Mouse (Mus musculus) cerebellum, adult 9-11 months (tissue): ENCODE results near the gene Gabrb1.
A peak's percentile ranks its signal among the peaks of the same experiment; 100 is the strongest.

Source experiments
- DNase-seq: peaks from one replicate; pipeline ENCODE4 v3.0.0; 2022

Gene Gabrb1

GRCm38 (mm10) chr5:72167594-72168284, 509.8 kb downstream of the Gabrb1 start, which contains the start of gene Commd8:
TSS of gene Commd8 (minus strand) at chr5:72168189.
- DNase-seq: peak; percentile 93

GRCm38 (mm10) chr5:72168285-72168621, 510.3 kb downstream of the Gabrb1 start:
- DNase-seq: peak; percentile 16

DNA sequence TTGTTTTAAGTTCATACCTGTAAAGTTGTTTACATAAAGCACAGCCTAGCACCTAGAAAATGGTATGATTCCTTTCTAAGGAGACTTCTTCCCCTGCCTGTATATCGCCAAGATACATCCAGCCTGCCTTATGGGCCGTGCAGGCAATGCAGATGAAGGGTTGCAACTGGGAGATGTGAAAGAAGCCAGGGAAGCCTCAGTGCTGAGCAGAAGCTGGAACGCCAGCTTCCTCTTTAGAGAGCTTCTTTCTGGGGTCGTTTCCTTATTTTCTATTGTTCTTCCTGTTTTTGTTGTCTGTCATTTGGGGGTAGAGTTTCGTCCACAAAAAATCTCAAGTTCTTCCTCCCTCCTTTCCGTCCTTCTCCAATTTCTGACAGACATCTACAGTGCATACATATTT, 512.2 kb downstream of the Gabrb1 start:
- no peak for DNase-seq

DNA sequence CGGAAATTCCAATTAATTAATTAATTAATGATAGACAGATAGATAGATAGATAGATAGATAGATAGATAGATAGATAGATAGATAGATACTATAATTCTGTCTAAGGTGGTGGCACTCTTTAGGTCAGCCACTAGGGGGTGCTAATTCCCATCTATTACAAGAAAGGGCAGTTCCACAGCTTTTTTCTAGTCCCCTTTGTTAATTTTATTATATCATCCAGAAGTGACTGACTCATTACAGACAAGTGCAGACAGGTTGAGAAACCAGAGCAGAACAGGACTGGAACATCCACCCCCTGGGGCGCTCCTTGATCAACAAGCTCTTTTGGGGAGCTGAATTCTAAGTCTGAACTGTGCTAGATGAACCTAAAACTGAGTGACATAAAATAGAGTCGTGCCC, 514.8 kb downstream of the Gabrb1 start:
- no peak for DNase-seq

GRCm38 (mm10) chr5:72173521-72173920, 515.6 kb downstream of the Gabrb1 start:
- no peak for DNase-seq

DNA sequence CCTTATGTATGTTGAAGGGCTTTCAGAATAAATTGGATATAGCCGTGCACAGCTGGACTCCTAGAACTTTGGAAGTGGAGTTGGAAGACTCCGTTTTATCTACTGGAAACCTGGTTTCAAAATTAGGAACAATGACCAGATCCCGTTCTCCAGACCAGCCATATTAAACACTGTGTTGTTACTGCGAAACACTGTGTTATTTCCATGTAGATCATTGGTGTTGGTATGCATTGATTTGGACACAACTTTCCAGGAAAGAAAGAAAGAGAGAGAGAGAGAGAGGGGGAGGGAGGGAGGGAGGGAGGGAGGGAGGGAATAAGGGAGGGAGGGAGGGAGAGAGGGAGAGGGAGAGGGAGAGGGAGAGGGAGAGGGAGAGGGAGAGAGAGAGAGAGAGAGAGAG, 517.1 kb downstream of the Gabrb1 start:
- no peak for DNase-seq

- no peak for DNase-seq
Observed at GRCm38 (mm10) chr5:72175530-72175929, 517.6 kb downstream of the Gabrb1 start.

DNA sequence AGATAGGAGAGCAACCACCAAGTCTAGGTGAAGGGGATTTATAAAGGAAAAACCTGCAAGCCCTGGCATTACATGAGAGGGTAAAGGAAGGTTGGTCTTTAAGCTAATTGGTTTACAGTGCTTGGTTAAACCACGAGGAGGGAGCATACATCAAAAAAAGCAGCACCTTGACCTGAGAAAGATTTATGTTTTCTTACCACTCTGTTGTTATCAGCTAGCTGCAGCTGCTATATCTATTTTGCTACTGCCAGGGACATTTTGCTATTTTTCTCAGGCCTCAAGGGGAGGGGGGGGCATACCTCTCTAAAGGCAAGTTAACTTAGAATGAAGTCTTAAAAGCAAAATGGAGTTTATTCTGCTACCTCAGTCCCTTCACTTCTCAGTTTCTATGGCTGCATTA, 523.3 kb downstream of the Gabrb1 start:
- DNase-seq: no peak

DNA sequence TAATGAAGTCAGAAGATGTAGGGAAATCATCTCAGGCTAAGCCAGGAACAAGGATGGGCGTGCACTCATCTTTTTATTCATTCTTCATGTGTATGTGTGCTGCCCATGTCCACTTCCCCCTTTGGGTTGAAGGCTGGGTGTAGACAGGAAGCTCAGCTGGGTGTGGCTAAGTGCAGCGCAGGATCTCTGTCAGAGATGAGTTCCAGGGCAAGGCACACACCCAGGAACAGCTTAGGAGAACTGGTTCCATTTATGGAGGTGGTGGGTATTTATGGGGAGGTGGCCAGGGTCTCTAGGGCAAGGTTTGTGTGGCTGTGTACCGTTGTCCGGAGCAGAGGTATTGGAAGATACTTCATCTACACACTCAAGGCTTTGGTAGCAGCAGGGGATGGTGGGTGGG, 524.9 kb downstream of the Gabrb1 start:
- no peak for DNase-seq

GRCm38 (mm10) chr5:72183929-72184328, 526.0 kb downstream of the Gabrb1 start:
- DNase-seq: no peak

DNA sequence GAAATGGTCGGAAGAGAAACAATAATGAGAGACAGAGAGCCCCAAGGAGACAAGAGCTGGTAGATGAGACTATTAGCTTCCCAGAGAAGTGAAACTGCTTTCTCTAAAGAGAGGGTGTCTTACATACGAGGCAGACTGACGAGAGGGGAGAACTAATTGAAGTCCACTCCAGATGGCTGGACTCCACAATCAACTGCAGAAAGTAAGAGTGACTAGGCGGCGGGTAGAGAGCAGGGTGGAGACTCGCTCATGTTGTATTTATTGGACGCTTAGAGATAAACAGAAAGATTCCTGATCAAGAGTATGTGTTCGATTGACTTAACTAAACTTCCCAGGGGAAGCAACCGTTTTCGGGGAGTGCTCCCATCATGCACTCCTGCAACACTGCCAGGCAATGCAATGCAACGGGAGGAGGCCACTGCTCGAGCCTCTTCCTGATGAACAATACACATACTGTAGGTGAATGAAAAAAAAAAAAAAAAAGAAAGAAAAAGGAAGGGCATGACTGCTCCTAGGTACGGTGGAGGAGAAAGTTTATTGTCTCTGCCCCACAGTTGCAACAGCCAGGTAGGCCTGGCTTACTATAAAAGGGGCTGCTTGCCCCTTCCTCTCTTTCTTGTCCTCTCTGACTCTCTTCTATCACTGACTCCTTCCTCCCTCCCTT, 526.7 kb downstream of the Gabrb1 start:
- DNase-seq: no peak

GRCm38 (mm10) chr5:72191154-72191553, 533.2 kb downstream of the Gabrb1 start:
- no peak for DNase-seq

- DNase-seq: no peak
Observed at GRCm38 (mm10) chr5:72191932-72192331, 534.0 kb downstream of the Gabrb1 start.

GRCm38 (mm10) chr5:72195442-72195841, 537.5 kb downstream of the Gabrb1 start:
- DNase-seq: no peak
